Mouse (Mus musculus): ENCODE measurements around the gene Col1a2. TPM values are rescaled to one million over a fixed set of nuclear protein-coding genes. Genes with fewer than 3 reads are reported as not detected.

Gene Col1a2
- 99.8 and 130 TPM in 2 replicates for polyA plus RNA-seq (2016; fragmentation: Nextera tagmentation; extraction: Ambion mirVana)

DNA sequence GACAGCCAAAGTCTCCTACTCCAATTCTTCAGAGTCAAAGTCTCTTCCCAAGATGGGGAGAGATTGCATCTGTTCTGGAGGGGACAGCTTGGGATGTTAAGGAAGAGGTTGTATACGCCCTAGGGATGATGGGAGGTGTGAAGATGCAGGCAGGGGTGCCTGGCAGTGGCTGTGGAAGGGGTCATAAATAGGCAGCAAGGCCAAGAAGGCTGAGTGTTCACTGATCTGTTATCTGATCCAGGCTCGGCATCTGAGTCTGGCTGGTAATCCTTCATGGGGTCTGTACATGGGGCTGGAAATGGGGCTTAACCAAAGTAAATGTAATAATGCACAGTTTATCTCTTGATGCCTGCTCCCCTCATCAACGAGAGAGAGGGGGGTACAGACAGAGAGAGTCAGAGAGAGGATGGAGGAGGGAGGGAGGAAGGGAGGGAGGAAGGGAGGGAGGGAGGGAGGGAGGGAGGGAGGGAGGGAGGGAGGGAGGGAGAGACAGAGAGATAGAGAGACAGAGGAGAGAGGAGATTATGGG is at the start of gene Col1a2:
TSS of gene Col1a2 (plus strand) at position 212 of the 529 bp plus-strand sequence.
- Histone ChIP-seq H3K27me3 (ENCODE audit: insufficient read depth, poor library complexity, severe bottlenecking) (peaks cover 30% of the 10 kb centered on the region), H3K4me3 (peak within 1 kb of the TSS; percentile 58), H3K4me1 (replicated peaks) (peaks cover 27% of the 10 kb centered on the region), H3K36me3 (no peaks in the 10 kb centered on the region), H3K27ac (peak within 1 kb of the TSS; percentile 84), H3K9me3 (no peaks in the 10 kb centered on the region)
- DNase-seq (ENCODE audit: low spot score): peak; percentile 15
- WGBS: 13% methylated on average over 3 of the region's 3 CpGs

DNA sequence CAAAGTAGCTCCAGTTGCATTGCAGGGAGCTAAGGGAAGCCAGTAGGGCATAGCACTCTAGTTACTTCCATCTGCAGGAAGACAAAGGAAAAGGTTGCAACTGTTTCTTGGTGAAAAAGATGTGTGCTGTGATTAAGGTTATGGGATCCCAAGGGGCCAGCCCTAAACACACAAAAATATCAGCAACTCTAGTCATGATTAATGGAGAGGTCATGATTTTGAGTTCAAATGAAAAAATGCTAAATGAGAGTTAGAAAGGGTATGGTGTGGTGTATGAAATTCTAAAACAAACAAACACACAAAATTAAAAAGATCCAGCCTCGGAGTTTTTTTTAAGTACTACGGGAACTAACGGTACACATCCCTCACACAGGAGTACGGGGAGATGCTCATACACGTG is 49.1 kb upstream of the Col1a2 start:
- WGBS: 56% methylated on average over 5 of the region's 5 CpGs
- DNase-seq (ENCODE audit: low spot score): no peak
- no peaks in the 10 kb centered on the region for H3K27me3 ChIP-seq (ENCODE audit: insufficient read depth, poor library complexity, severe bottlenecking)
- peaks cover 31% of the 10 kb centered on the region for H3K4me1 ChIP-seq (replicated peaks)
- peak overlapping the region; percentile 80 for H3K27ac ChIP-seq
- no peaks in the 10 kb centered on the region for H3K36me3 ChIP-seq
- H3K9me3 ChIP-seq: no peaks in the 10 kb centered on the region
- H3K4me3 ChIP-seq: no peak overlapping the region

DNA sequence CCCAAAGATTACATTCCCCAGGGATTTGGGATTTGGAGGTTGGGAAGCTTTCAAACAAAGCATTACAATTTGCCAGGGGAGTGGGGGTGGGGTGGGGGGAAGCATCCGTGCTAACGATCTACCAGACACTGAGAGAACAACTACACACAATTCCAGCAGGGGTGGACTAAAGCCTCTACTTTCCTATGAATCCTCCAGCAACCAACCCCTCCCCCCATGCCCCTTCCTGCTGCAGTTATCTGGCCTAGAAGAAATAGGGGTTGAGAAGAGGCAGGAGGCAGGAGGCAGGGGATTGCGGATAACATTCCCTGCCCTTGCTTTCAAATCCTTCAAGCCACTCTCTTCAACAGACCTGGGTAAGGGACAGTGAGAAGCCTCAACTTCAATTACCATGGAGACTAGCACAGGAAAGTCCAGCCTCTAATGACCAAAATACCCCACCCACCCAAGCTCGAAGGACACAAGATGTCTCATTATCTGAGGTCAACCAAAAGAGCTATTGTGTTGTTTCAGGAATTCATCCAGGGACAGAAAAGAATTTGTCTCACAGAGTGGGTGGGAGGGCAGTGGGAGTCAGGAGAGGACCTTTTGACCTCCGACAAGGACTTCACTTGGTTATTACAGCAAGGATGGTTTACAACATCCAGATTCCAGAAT is 48.5 kb upstream of the Col1a2 start:
- 9% methylated on average over 5 of the region's 5 CpGs for WGBS
- H3K27ac ChIP-seq: peak overlapping the region; percentile 80

DNA sequence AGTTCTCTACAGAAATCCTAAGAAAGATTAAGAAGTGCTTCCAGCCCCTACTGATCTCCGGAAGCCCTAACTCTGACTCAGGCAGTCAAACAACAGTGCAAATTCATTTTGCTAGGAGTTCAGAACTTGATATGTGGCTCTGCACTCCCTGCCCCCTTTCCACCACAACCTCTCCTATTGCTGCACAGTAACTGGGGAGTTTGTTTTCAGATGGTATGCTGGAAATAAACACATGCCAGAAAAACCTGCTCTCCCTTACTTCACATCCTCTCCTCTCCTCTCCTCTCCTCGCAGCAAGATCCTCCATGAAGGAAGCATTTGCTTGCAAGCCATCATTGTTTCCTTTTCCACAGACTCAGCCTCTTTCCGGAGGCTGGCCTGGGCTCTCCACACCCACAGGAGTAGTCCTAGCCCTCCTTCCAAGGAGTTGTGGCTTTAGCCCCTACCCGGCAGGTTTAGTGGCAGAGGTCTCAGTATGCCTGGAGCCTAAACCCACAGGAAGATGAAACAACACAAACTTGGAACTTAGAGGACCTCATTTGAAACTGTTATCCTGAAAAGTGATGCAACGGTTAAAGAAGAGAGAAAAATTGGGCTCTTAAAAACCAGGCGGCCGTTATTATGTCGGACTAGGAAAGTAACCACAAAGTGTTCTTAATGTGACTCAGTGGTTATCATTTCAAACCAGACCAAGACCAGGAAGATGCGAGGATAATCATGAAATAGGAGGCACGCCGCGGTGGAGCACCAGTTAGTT is 47.7 kb upstream of the Col1a2 start:
- DNase-seq (ENCODE audit: low spot score): peak; percentile 21
- 57% methylated on average over 12 of the region's 12 CpGs for WGBS
- Histone ChIP-seq H3K36me3 (no peaks in the 10 kb centered on the region), H3K27me3 (ENCODE audit: insufficient read depth, poor library complexity, severe bottlenecking) (no peaks in the 10 kb centered on the region), H3K4me3 (no peak overlapping the region), H3K27ac (peak overlapping the region; percentile 80), H3K9me3 (no peaks in the 10 kb centered on the region), H3K4me1 (replicated peaks) (peaks cover 31% of the 10 kb centered on the region)

More for the DNA sequence above, 48.5 kb upstream of the Col1a2 start:
- H3K36me3 ChIP-seq: no peaks in the 10 kb centered on the region
- no peak overlapping the region for H3K4me3 ChIP-seq
- H3K9me3 ChIP-seq: no peaks in the 10 kb centered on the region
- peak; percentile 46 for DNase-seq (ENCODE audit: low spot score)
- H3K4me1 ChIP-seq (replicated peaks): peaks cover 31% of the 10 kb centered on the region
- H3K27me3 ChIP-seq (ENCODE audit: insufficient read depth, poor library complexity, severe bottlenecking): no peaks in the 10 kb centered on the region

DNA sequence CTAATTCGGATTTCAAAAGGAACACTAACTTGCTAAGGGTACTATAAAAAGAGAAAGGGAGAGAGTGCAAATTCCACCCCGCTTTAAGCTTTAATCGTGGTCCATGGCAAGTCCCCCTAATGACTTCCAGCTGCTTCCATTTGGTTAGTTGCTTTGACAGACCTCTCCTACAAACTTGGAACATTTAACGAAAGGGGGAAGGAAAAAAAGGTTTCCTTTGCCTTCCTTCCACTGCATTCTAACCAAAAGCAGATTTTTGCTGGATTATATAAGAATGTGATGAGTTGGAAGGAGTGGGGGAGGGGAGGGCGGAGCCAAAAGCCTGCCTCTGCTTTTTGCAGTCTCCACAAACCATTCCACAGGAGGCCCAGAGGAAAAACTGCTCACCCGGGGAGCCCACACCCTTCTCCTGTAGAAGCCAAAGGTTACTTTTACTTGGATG is 47.0 kb upstream of the Col1a2 start:
- Histone ChIP-seq H3K36me3 (no peaks in the 10 kb centered on the region), H3K27ac (peak overlapping the region; percentile 80; the same call in 1 of the 2 replicates), H3K4me3 (no peak overlapping the region), H3K9me3 (no peaks in the 10 kb centered on the region), H3K27me3 (ENCODE audit: insufficient read depth, poor library complexity, severe bottlenecking) (no peaks in the 10 kb centered on the region), H3K4me1 (replicated peaks) (peaks cover 31% of the 10 kb centered on the region)
- DNase-seq (ENCODE audit: low spot score): peak; percentile 52
- 28% methylated on average over 6 of the region's 6 CpGs for WGBS

DNA sequence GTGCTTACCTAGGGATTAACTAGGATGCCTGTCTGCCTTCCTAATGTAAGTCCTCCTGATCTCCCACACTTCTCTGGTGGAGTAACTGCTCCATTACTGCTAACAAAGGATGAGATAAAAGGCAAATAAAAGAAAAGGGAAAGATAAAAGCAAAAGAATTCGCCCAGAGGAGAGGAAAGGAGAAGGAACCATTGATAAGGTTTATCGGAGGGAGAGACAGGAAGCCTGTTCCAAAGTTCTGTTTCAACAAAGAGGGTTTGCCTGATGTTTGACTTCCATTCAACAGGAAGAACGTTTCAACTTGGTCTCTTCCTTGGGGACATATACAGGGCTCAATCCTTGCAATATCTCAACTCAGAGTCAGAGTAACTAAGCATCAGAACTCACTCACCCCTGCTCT is 39.3 kb upstream of the Col1a2 start:
- no peak overlapping the region for H3K27ac ChIP-seq
- DNase-seq (ENCODE audit: low spot score): no peak
- 42% methylated on average over 3 of the region's 3 CpGs for WGBS

DNA sequence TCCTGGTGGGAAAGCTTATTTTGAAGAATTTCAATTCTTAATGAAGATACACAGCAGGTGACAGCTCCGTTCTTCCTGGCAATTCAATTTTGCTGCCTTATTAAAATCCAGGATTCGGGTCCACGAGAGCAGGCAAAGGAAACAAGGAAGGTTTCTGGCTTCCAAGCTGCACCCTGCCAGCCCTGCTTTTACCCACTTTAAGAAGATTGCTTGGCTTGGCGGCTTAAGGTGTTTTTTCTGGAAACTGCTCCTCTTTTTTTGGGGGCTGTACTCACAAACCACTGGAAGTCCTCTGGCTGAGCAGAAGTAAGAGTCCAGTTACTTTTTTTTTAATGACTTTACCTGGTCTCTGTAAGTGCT is 21.1 kb upstream of the Col1a2 start:
- 72% methylated on average over 4 of the region's 4 CpGs for WGBS
- H3K9me3 ChIP-seq: no peaks in the 10 kb centered on the region
- peak overlapping the region; percentile 35 for H3K27ac ChIP-seq
- peaks cover 14% of the 10 kb centered on the region for H3K4me1 ChIP-seq (replicated peaks)
- DNase-seq (ENCODE audit: low spot score): no peak
- H3K4me3 ChIP-seq: no peak overlapping the region
- H3K27me3 ChIP-seq (ENCODE audit: insufficient read depth, poor library complexity, severe bottlenecking): no peaks in the 10 kb centered on the region
- no peaks in the 10 kb centered on the region for H3K36me3 ChIP-seq

More for the DNA sequence above, 39.3 kb upstream of the Col1a2 start:
- Histone ChIP-seq H3K4me3 (no peak overlapping the region), H3K27me3 (ENCODE audit: insufficient read depth, poor library complexity, severe bottlenecking) (no peaks in the 10 kb centered on the region), H3K4me1 (replicated peaks) (peaks cover 8% of the 10 kb centered on the region; the same call in 1 of the 2 replicates), H3K9me3 (no peaks in the 10 kb centered on the region), H3K36me3 (no peaks in the 10 kb centered on the region)

DNA sequence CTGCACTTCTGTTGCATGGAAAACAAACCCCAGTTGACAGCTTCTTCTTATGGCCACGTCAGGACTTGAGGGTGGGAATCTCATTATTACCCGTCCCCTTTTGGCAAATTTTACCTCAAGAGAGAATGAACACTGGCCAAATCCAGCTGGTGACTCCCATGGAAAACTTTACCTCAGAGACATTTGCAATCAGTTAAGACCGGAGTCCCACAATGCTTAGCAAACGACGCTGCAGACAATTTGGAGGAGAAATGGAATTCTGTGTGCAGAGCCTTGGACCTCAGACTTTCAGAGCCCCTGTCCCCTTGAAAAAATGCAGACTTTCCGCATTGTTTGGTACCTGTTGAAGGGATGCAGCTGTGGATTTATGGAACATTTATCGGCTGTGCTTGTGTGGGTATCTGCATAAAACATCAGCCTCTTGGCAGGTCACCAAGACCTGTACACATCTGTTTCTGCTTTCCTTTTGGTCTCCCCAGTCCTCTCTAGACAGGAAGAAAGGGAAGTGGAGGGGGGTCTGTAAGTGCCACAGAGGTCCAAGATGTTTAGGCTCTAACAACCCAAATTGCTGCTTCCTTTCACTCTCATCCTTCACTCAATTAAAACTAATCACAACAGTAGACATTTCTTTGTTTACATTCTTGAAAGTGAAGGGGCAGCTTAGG is 20.5 kb upstream of the Col1a2 start:
- Histone ChIP-seq H3K27me3 (ENCODE audit: insufficient read depth, poor library complexity, severe bottlenecking) (no peaks in the 10 kb centered on the region), H3K36me3 (no peaks in the 10 kb centered on the region), H3K9me3 (no peaks in the 10 kb centered on the region), H3K4me3 (no peak overlapping the region), H3K27ac (peak overlapping the region; percentile 35; the same call in 1 of the 2 replicates), H3K4me1 (replicated peaks) (peaks cover 19% of the 10 kb centered on the region)
- peak; percentile 25 for DNase-seq (ENCODE audit: low spot score)
- WGBS: 66% methylated on average over 7 of the region's 7 CpGs

DNA sequence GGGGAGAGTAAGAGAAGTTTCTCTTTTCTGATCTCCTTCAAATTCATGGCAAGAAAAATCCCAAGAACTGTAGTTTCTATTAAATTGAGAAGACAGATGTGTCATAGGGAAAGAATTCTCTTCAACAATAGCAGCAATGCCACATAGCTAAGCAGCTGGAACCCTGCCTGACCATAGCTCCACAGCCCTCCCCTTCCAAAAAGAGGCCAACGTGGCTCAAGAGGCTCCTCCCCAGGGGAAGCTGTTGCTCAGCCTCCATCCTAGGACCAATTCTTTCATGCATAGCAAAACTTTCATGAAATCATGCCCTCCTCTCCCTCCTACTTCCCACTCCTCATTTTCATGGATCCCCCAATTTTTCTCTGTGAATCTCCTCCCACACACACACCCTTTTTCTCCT is 16.3 kb upstream of the Col1a2 start:
- DNase-seq (ENCODE audit: low spot score): no peak
- peak overlapping the region; percentile 77 for H3K27ac ChIP-seq
- H3K9me3 ChIP-seq: no peaks in the 10 kb centered on the region
- peaks cover 32% of the 10 kb centered on the region for H3K4me1 ChIP-seq (replicated peaks)
- no peaks in the 10 kb centered on the region for H3K27me3 ChIP-seq (ENCODE audit: insufficient read depth, poor library complexity, severe bottlenecking)
- no peaks in the 10 kb centered on the region for H3K36me3 ChIP-seq
- WGBS: 6% methylated on average over 1 of the region's 1 CpGs
- no peak overlapping the region for H3K4me3 ChIP-seq

DNA sequence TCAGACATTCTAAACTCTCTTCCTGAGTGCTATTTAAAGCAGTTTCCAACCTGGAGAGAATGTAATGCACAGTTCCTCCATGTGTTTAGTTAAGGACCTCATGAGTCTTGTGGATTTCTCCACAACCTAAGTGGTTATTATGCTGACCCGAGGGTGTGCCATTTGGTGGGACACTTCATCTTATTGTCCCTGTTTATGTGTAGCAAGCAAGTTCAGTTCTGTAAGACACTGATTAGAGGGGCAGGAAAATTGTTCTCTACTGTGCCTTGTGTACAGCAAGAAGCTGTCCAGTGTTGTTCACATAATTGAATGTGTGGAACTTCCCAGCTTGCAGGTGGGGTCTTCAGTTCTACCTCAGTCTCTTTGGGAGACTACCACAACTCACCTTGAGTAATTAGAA is 15.6 kb upstream of the Col1a2 start:
- peak overlapping the region; percentile 77 for H3K27ac ChIP-seq
- no peaks in the 10 kb centered on the region for H3K36me3 ChIP-seq
- DNase-seq (ENCODE audit: low spot score): no peak
- H3K27me3 ChIP-seq (ENCODE audit: insufficient read depth, poor library complexity, severe bottlenecking): no peaks in the 10 kb centered on the region
- 67% methylated on average over 1 of the region's 1 CpGs for WGBS
- peaks cover 26% of the 10 kb centered on the region for H3K4me1 ChIP-seq (replicated peaks)
- H3K9me3 ChIP-seq: no peaks in the 10 kb centered on the region
- H3K4me3 ChIP-seq: no peak overlapping the region

DNA sequence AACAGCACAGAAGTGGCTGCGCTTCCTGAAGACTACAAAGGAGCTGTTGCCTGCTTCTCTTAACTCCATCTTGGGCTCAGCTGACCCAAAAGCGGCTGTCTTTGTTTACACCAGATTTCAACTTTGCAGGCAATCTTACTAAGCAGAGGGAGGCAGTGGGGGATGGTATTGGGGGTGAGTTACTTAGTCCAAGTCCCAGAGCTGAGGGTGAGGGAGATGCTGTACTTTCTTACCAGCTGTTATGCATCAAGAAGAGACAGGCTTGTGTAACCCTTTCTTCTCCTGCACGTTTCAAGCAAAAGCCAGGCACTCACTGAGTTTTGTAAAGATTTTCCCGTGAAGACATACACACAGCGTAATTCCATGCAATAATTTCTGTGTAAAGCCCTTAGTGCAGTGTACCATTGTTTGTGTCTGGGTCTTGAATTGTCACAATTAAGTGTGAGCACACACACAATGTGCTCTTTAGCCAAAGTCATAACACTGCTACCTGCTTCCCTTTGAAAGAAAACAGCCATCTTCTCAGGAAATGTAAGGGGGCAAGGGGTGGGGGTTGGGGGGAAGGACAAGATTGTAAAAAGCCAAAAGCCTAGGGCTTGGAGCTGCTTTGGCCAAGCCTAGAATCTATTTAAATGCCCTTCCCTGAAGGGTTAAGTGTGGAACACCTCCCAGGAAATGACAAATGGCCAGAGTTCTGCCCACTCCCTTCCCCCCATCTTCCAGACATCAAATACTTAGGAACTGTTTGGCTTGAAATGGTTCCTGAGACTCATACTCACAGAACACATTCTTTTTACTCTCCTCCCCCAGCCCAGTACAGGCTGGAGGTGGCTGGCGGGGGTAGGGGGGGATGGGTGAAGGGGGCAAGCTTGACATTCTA is 15.0 kb upstream of the Col1a2 start:
- H3K4me1 ChIP-seq (replicated peaks): peaks cover 22% of the 10 kb centered on the region
- peak overlapping the region; percentile 77 for H3K27ac ChIP-seq
- H3K27me3 ChIP-seq (ENCODE audit: insufficient read depth, poor library complexity, severe bottlenecking): no peaks in the 10 kb centered on the region
- WGBS: 46% methylated on average over 6 of the region's 6 CpGs
- H3K4me3 ChIP-seq: no peak overlapping the region
- H3K36me3 ChIP-seq: no peaks in the 10 kb centered on the region
- H3K9me3 ChIP-seq: no peaks in the 10 kb centered on the region
- DNase-seq (ENCODE audit: low spot score): peak; percentile 47

DNA sequence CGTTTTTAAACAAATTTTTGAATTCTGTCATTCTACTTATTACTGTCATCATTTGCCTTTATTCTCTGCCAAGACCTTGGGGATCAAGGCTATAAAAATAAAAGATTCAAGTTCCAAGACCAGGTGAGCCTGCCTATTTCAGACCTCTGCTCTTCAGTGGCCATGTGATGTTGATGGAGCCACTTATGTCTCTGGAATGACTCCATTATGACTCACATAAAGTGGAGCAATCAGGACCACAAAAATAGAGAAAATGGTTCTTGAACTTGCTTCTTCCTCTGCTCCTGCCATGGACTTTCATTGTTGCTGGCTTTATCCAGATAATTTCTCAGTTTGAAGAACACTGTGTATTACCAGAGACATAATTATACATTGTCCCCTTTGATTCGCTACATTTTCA is 10.9 kb upstream of the Col1a2 start:
- WGBS: 80% methylated on average over 2 of the region's 2 CpGs
- DNase-seq (ENCODE audit: low spot score): no peak
- Histone ChIP-seq H3K27ac (no peak overlapping the region), H3K36me3 (no peaks in the 10 kb centered on the region), H3K9me3 (no peaks in the 10 kb centered on the region), H3K27me3 (ENCODE audit: insufficient read depth, poor library complexity, severe bottlenecking) (no peaks in the 10 kb centered on the region), H3K4me3 (no peak overlapping the region), H3K4me1 (replicated peaks) (peaks cover 17% of the 10 kb centered on the region)

Measured in hindbrain, embryonic 10.5 days (tissue).